In genomic region chr17:27810569-27811331, GRCm38 (mm10) we compare ENCODE assay signal across 21 mouse cellular contexts. TPM values are rescaled to one million over a fixed set of nuclear protein-coding genes. Genes with fewer than 3 reads are reported as not detected.
DNase-seq lines count a peak whose midpoint lies in the region; ATAC-seq and TF ChIP-seq lines count a peak whose summit lies in the region.
"Had no signal": no experiment of that assay in that cellular context is flagged by ENCODE, and none has a peak within 500 bp of the region (broad histone marks: within the 10 kb centered on the region; RNA-seq: fewer than 3 reads in every experiment).

No protein-coding gene starts in this region.

- no peak overlapping the region for H3K4me3 ChIP-seq in kidney, postnatal 0 days (replicated peaks; ENCODE audit: low read depth, low read length)
- no peak overlapping the region for H3K4me3 ChIP-seq in intestine, embryonic 15.5 days (replicated peaks)
- no peak overlapping the region for H3K4me3 ChIP-seq in liver, embryonic 13.5 days (replicated peaks)
- H3K4me3 ChIP-seq in stomach, postnatal 0 days (ENCODE audit: low read depth, low read length), result no peak overlapping the region
- H3K4me3 ChIP-seq: forebrain, embryonic 15.5 days; hindbrain, embryonic 13.5 days; kidney, embryonic 15.5 days; midbrain, embryonic 13.5 days had no signal

- no peak for TF ChIP-seq CTCF in kidney, postnatal 0 days (IDR thresholded peaks at IDR 0.05; ENCODE audit: low read depth)
- no peak for TF ChIP-seq CTCF in stomach, postnatal 0 days (IDR thresholded peaks at IDR 0.05; ENCODE audit: low read depth)

- no peak overlapping the region for H3K4me2 ChIP-seq in kidney, postnatal 0 days (ENCODE audit: low read length)
- no peak overlapping the region for H3K4me2 ChIP-seq in intestine, embryonic 15.5 days (replicated peaks)
- no peak overlapping the region for H3K4me2 ChIP-seq in liver, embryonic 13.5 days
- H3K4me2 ChIP-seq in stomach, postnatal 0 days (replicated peaks; ENCODE audit: low read depth), result peak overlapping the region; percentile 2; the same call in 1 of the 2 replicates
- H3K4me2 ChIP-seq: forebrain, embryonic 15.5 days; hindbrain, embryonic 13.5 days; kidney, embryonic 15.5 days; lung, embryonic 14.5 days; midbrain, embryonic 13.5 days had no signal

- no peaks in the 10 kb centered on the region for H3K4me1 ChIP-seq in kidney, postnatal 0 days (replicated peaks; ENCODE audit: insufficient read depth, low read length)
- H3K4me1 ChIP-seq in intestine, embryonic 15.5 days (replicated peaks), result peaks cover 14% of the 10 kb centered on the region
- peaks cover 68% of the 10 kb centered on the region for H3K4me1 ChIP-seq in liver, embryonic 13.5 days (replicated peaks)
- no peaks in the 10 kb centered on the region; the same call in 1 of the 2 replicates for H3K4me1 ChIP-seq in stomach, postnatal 0 days (replicated peaks; ENCODE audit: control insufficient read depth, insufficient read depth)
- H3K4me1 ChIP-seq: forebrain, embryonic 15.5 days; hindbrain, embryonic 13.5 days; midbrain, embryonic 13.5 days had no signal

- no peaks in the 10 kb centered on the region for H3K27me3 ChIP-seq in kidney, postnatal 0 days (ENCODE audit: insufficient read depth, low read length)
- no peaks in the 10 kb centered on the region for H3K27me3 ChIP-seq in intestine, embryonic 15.5 days (replicated peaks)
- no peaks in the 10 kb centered on the region for H3K27me3 ChIP-seq in liver, embryonic 13.5 days
- H3K27me3 ChIP-seq in stomach, postnatal 0 days (ENCODE audit: control insufficient read depth, insufficient read depth, low read length), result no peaks in the 10 kb centered on the region
- H3K27me3 ChIP-seq: forebrain, embryonic 15.5 days; hindbrain, embryonic 13.5 days; kidney, embryonic 15.5 days; midbrain, embryonic 13.5 days had no signal

- WGBS in kidney, postnatal 0 days, result 75% methylated on average over 16 of the region's 16 CpGs
- 58% methylated on average over 16 of the region's 16 CpGs for WGBS in intestine, embryonic 15.5 days
- WGBS in liver, embryonic 13.5 days (ENCODE audit: insufficient replicate concordance), result 74% methylated on average over 16 of the region's 16 CpGs
- 52% methylated on average over 16 of the region's 16 CpGs for WGBS in stomach, postnatal 0 days

- H3K27ac ChIP-seq in kidney, postnatal 0 days, result no peak overlapping the region
- no peak overlapping the region for H3K27ac ChIP-seq in intestine, embryonic 15.5 days
- H3K27ac ChIP-seq in liver, embryonic 13.5 days, result 0 out of 2 replicates have a peak overlapping the region, but pooled peaks have one; percentile 4
- peak overlapping the region; percentile 61 for H3K27ac ChIP-seq in stomach, postnatal 0 days (replicated peaks)
- H3K27ac ChIP-seq: forebrain, embryonic 15.5 days; heart, embryonic 10.5 days; hindbrain, embryonic 13.5 days; kidney, embryonic 15.5 days; midbrain, embryonic 13.5 days had no signal

- ATAC-seq in kidney, postnatal 0 days (replicated peaks; ENCODE audit: low FRiP score, low read depth), result no peak
- ATAC-seq in intestine, embryonic 15.5 days, result peak; percentile 73
- ATAC-seq in liver, embryonic 13.5 days (ENCODE audit: low read depth), result no peak
- ATAC-seq in stomach, postnatal 0 days (ENCODE audit: low FRiP score, low TSS enrichment), result peak; percentile 45; the same call in 1 of the 2 replicates
- ATAC-seq: activated CD4-positive, CD25-positive, alpha-beta regulatory T cell, adult 4 months; forebrain, embryonic 15.5 days; midbrain, embryonic 13.5 days had no signal

- no peaks in the 10 kb centered on the region for H3K36me3 ChIP-seq in kidney, postnatal 0 days (ENCODE audit: insufficient read depth, low read length)
- no peaks in the 10 kb centered on the region for H3K36me3 ChIP-seq in intestine, embryonic 15.5 days
- H3K36me3 ChIP-seq in liver, embryonic 13.5 days, result no peaks in the 10 kb centered on the region
- no peaks in the 10 kb centered on the region for H3K36me3 ChIP-seq in stomach, postnatal 0 days (ENCODE audit: control insufficient read depth, insufficient read depth, low read length)
- H3K36me3 ChIP-seq: forebrain, embryonic 15.5 days; hindbrain, embryonic 13.5 days; kidney, embryonic 15.5 days; midbrain, embryonic 13.5 days had no signal

- 0 out of 2 replicates have a peak overlapping the region, but pooled peaks have one; percentile 9 for H3K9ac ChIP-seq in kidney, postnatal 0 days (ENCODE audit: low read depth, low read length)
- H3K9ac ChIP-seq in intestine, embryonic 15.5 days, result no peak overlapping the region
- H3K9ac ChIP-seq in liver, embryonic 13.5 days, result no peak overlapping the region
- no peak overlapping the region for H3K9ac ChIP-seq in stomach, postnatal 0 days (ENCODE audit: low read length)
- H3K9ac ChIP-seq: forebrain, embryonic 15.5 days; hindbrain, embryonic 13.5 days; kidney, embryonic 15.5 days; lung, embryonic 14.5 days; midbrain, embryonic 13.5 days had no signal

- no peak for DNase-seq in kidney, postnatal 0 days (ENCODE audit: low spot score)
- DNase-seq in kidney, adult 18-20 months, result no peak
- DNase-seq in liver, embryonic 13.5 days, result no peak
- no peak for DNase-seq in stomach, postnatal 0 days (ENCODE audit: low spot score)
- DNase-seq in left cerebral cortex, adult 18-20 months (ENCODE audit: low spot score in 2 of 2), result no peak
- no peak for DNase-seq in frontal cortex, postnatal 14 days (ENCODE audit: low spot score in 2 of 2)
- DNase-seq: adrenal gland, postnatal 14 days; cerebellum, adult 9-10 months; gastrocnemius, postnatal 25 days; heart, postnatal 14 days; kidney, postnatal 4 days; lung, embryonic 14.5 days; right cerebral cortex, postnatal 14 days; thymus, postnatal 25 days had no signal

- no peaks in the 10 kb centered on the region for H3K9me3 ChIP-seq in kidney, postnatal 0 days (replicated peaks; ENCODE audit: low read length)
- no peaks in the 10 kb centered on the region for H3K9me3 ChIP-seq in intestine, embryonic 15.5 days
- H3K9me3 ChIP-seq in liver, embryonic 13.5 days (replicated peaks), result no peaks in the 10 kb centered on the region
- H3K9me3 ChIP-seq in stomach, postnatal 0 days (ENCODE audit: control insufficient read depth, low read length), result no peaks in the 10 kb centered on the region
- H3K9me3 ChIP-seq: forebrain, embryonic 15.5 days; heart, embryonic 10.5 days; hindbrain, embryonic 13.5 days; kidney, embryonic 15.5 days; midbrain, embryonic 13.5 days had no signal

- no peak for TF ChIP-seq EP300 in stomach, postnatal 0 days (optimal IDR thresholded peaks at IDR 0.05)

RNA-seq across cellular contexts. Expression of gene D17Wsu92e, which starts 9.7 kb away (rescaled TPM):
- 19.6 and 20.4 TPM in 2 replicates for polyA plus RNA-seq in kidney, postnatal 0 days (2015; fragmentation: Nextera tagmentation; extraction: Ambion mirVana)
- 19.0 and 22.1 TPM in 2 replicates for polyA plus RNA-seq in intestine, embryonic 15.5 days (2015; fragmentation: Nextera tagmentation; extraction: Ambion mirVana)
- polyA plus RNA-seq in liver, embryonic 13.5 days (2015; fragmentation: Nextera tagmentation; extraction: Ambion mirVana), result 13.2 and 13.3 TPM in 2 replicates
- polyA plus RNA-seq in stomach, postnatal 0 days (2015; fragmentation: Nextera tagmentation; extraction: Ambion mirVana), result 23.3 and 25.4 TPM in 2 replicates
- 100 to 1,000 TPM; 221 to 223 TPM for total RNA-seq in left cerebral cortex, adult 18-20 months (2021)

RNA-seq across cellular contexts. Expression of gene Snrpc, which starts 27.2 kb away (rescaled TPM):
- 258 and 263 TPM in 2 replicates for polyA plus RNA-seq in kidney, postnatal 0 days (2015; fragmentation: Nextera tagmentation; extraction: Ambion mirVana)
- 250 and 266 TPM in 2 replicates for polyA plus RNA-seq in intestine, embryonic 15.5 days (2015; fragmentation: Nextera tagmentation; extraction: Ambion mirVana)
- polyA plus RNA-seq in liver, embryonic 13.5 days (2015; fragmentation: Nextera tagmentation; extraction: Ambion mirVana), result 182 and 183 TPM in 2 replicates
- polyA plus RNA-seq in stomach, postnatal 0 days (2015; fragmentation: Nextera tagmentation; extraction: Ambion mirVana), result 163 and 179 TPM in 2 replicates
- 10 to 100 TPM; 43.5 to 44.7 TPM for total RNA-seq in left cerebral cortex, adult 18-20 months (2021)

RNA-seq across cellular contexts. Expression of gene Uhrf1bp1, which starts 45.5 kb away (rescaled TPM):
- polyA plus RNA-seq in kidney, postnatal 0 days (2015; fragmentation: Nextera tagmentation; extraction: Ambion mirVana), result 3.4 and 3.6 TPM in 2 replicates
- 3.9 and 4.1 TPM in 2 replicates for polyA plus RNA-seq in intestine, embryonic 15.5 days (2015; fragmentation: Nextera tagmentation; extraction: Ambion mirVana)
- polyA plus RNA-seq in liver, embryonic 13.5 days (2015; fragmentation: Nextera tagmentation; extraction: Ambion mirVana), result 2.0 and 3.5 TPM in 2 replicates
- 1.3 and 1.4 TPM in 2 replicates for polyA plus RNA-seq in stomach, postnatal 0 days (2015; fragmentation: Nextera tagmentation; extraction: Ambion mirVana)
- total RNA-seq in left cerebral cortex, adult 18-20 months (2021), result 10 to 100 TPM; 21.3 to 23.3 TPM

Comparison
In these comparisons a context has a peak if more than half of its experiments do, and no peak if none do; other contexts are left out.
1. ATAC-seq: peak in intestine, embryonic 15.5 days (single experiment) and stomach, postnatal 0 days (single experiment); none in kidney, postnatal 0 days (single experiment) and liver, embryonic 13.5 days (single experiment).
2. H3K27ac ChIP-seq: peak in liver, embryonic 13.5 days (single experiment) and stomach, postnatal 0 days (single experiment); none in kidney, postnatal 0 days (single experiment) and intestine, embryonic 15.5 days (single experiment).